Mouse (Mus musculus) CH12.LX (cell line): Measurements from ENCODE around the gene D430019H16Rik. TPM values are rescaled to one million over a fixed set of nuclear protein-coding genes. Genes with fewer than 3 reads are reported as not detected.

Source experiments
- DNase-seq: peaks from one replicate; pipeline ENCODE4 v3.0.0-alpha.2; 2013; ENCODE audit errors: extremely low read depth
- H3K27ac ChIP-seq: 2 replicates; pipeline ENCODE4 v1.5.1; 2012; ENCODE audit warnings: low read depth, mild to moderate bottlenecking, control low read depth, moderate library complexity; ENCODE audit not compliant: insufficient read depth
- H3K27me3 ChIP-seq: replicated peaks from 2 replicates; pipeline ENCODE3; 2012; ENCODE audit warnings: inconsistent platforms
- H3K36me3 ChIP-seq, 2 experiments: replicated peaks in 1 of 2; 2 replicates each; pipeline versions ENCODE3 to v1.6.1; 2012; ENCODE audit warnings: inconsistent platforms in 1 of 2, low read length in 1 of 2, mild to moderate bottlenecking in 1 of 2, mixed read lengths in 1 of 2, moderate library complexity in 1 of 2; ENCODE audit not compliant: control insufficient read depth in 1 of 2, insufficient read depth in 1 of 2
- H3K4me1 ChIP-seq, 2 experiments: 2 replicates each; pipeline ENCODE4 v1.6.1; 2012; ENCODE audit warnings: inconsistent platforms in 1 of 2, moderate library complexity in 1 of 2; ENCODE audit not compliant: insufficient read depth in 2 of 2, control insufficient read depth in 1 of 2
- H3K4me2 ChIP-seq: 2 replicates; pipeline ENCODE4 v1.6.1; 2012; ENCODE audit warnings: low read depth, mild to moderate bottlenecking, control low read depth; ENCODE audit not compliant: poor library complexity, insufficient read depth, severe bottlenecking
- H3K4me3 ChIP-seq, 3 experiments: fragments of 150-350 bp in 1 of 3; sonication (generic) in 1 of 3; replicated peaks in 1 of 3; 2 replicates each; pipeline versions ENCODE3 to v1.5.1; 2011 to 2012; ENCODE audit warnings: low read depth in 2 of 3, low read length in 2 of 3, mild to moderate bottlenecking in 2 of 3, moderate library complexity in 2 of 3, control low read depth in 1 of 3, improper control_type of control experiment in 1 of 3, inconsistent platforms in 1 of 3, mixed read lengths in 1 of 3; ENCODE audit not compliant: poor library complexity in 1 of 3
- H3K79me2 ChIP-seq: replicated peaks from 2 replicates; pipeline ENCODE4 v1.6.1; 2012; ENCODE audit warnings: mild to moderate bottlenecking, moderate library complexity; ENCODE audit not compliant: control insufficient read depth, poor library complexity, insufficient read depth, severe bottlenecking; ENCODE audit errors: extremely low read depth
- H3K9ac ChIP-seq: 2 replicates; pipeline ENCODE4 v1.6.1; 2012; ENCODE audit warnings: low read depth, mild to moderate bottlenecking, control low read depth, moderate library complexity; ENCODE audit not compliant: insufficient read depth
- H3K9me3 ChIP-seq: replicated peaks from 2 replicates; pipeline ENCODE3; 2012; ENCODE audit warnings: low read length, inconsistent platforms, mixed read lengths
- CHD1 ChIP-seq: IDR thresholded peaks from 2 replicates; pipeline ENCODE4 v1.6.1; 2012; ENCODE audit warnings: low read depth, low read length, improper control_type of control experiment, inconsistent platforms
- CTCF ChIP-seq, 2 experiments: IDR thresholded peaks in 1 of 2; conservative IDR thresholded peaks in 1 of 2; 2 replicates each; pipeline ENCODE4 v1.5.1; 2011 to 2012; ENCODE audit warnings: low read depth in 2 of 2, low read length in 2 of 2, improper control_type of control experiment in 1 of 2, inconsistent platforms in 1 of 2, mild to moderate bottlenecking in 1 of 2, moderate library complexity in 1 of 2
- E2F4 ChIP-seq: IDR thresholded peaks from 2 replicates; pipeline ENCODE4 v1.6.1; 2011; ENCODE audit warnings: low read depth, low read length, improper control_type of control experiment; ENCODE audit not compliant: insufficient replicate concordance
- ETS1 ChIP-seq: conservative IDR thresholded peaks from 2 replicates; pipeline ENCODE4 v1.6.1; 2012; ENCODE audit warnings: low read depth, mild to moderate bottlenecking, inconsistent platforms, low read length, improper control_type of control experiment, moderate library complexity
- JUN ChIP-seq: IDR thresholded peaks from 2 replicates; pipeline ENCODE4 v1.6.1; 2011; ENCODE audit warnings: low read depth, mild to moderate bottlenecking, low read length, improper control_type of control experiment, moderate library complexity; ENCODE audit not compliant: insufficient read depth
- KAT2A ChIP-seq: IDR thresholded peaks from 2 replicates; pipeline ENCODE4 v1.6.1; 2012; ENCODE audit warnings: low read length, improper control_type of control experiment, inconsistent platforms; ENCODE audit not compliant: insufficient replicate concordance
- MAFK ChIP-seq: IDR thresholded peaks from 2 replicates; pipeline ENCODE4 v1.6.1; 2011; ENCODE audit warnings: low read length, improper control_type of control experiment; ENCODE audit not compliant: insufficient replicate concordance
- MAZ ChIP-seq: IDR thresholded peaks from 2 replicates; pipeline ENCODE4 v1.6.1; 2012; ENCODE audit warnings: low read depth, mild to moderate bottlenecking, inconsistent platforms, low read length, improper control_type of control experiment, moderate library complexity
- NRF1 ChIP-seq: IDR thresholded peaks from 2 replicates; pipeline ENCODE4 v1.6.1; 2014; ENCODE audit warnings: low read depth, mild to moderate bottlenecking, inconsistent platforms, low read length, improper control_type of control experiment, moderate library complexity
- POLR2A ChIP-seq: IDR thresholded peaks from 2 replicates; pipeline ENCODE4 v1.6.1; 2011; ENCODE audit warnings: low read depth, mild to moderate bottlenecking, improper control_type of control experiment, low read length
- POLR2AphosphoS2 ChIP-seq: IDR thresholded peaks from 2 replicates; pipeline ENCODE4 v1.6.1; 2011; ENCODE audit warnings: low read depth, low read length, improper control_type of control experiment
- SIN3A ChIP-seq: IDR thresholded peaks from 2 replicates; pipeline ENCODE4 v1.6.1; 2012; ENCODE audit warnings: low read length, improper control_type of control experiment, inconsistent platforms
- SMC3 ChIP-seq: IDR thresholded peaks from 2 replicates; pipeline ENCODE4 v1.6.1; 2011; ENCODE audit warnings: low read depth, low read length, improper control_type of control experiment
- TCF12 ChIP-seq: IDR thresholded peaks from 2 replicates; pipeline ENCODE4 v1.6.1; 2014; ENCODE audit warnings: low read depth, mild to moderate bottlenecking, inconsistent platforms, low read length, improper control_type of control experiment
- UBTF ChIP-seq: IDR thresholded peaks from 2 replicates; pipeline ENCODE4 v1.6.1; 2012; ENCODE audit warnings: low read depth, mild to moderate bottlenecking, inconsistent platforms, low read length, improper control_type of control experiment, moderate library complexity
- USF1 ChIP-seq: IDR thresholded peaks from 2 replicates; pipeline ENCODE4 v1.6.1; 2014; ENCODE audit warnings: low read depth, mild to moderate bottlenecking, inconsistent platforms, low read length, improper control_type of control experiment
- USF2 ChIP-seq: conservative IDR thresholded peaks from 2 replicates; pipeline ENCODE4 v1.6.1; 2011; ENCODE audit warnings: low read depth, low read length, improper control_type of control experiment
- ZC3H11A ChIP-seq: IDR thresholded peaks from 2 replicates; pipeline ENCODE4 v1.6.1; 2012; ENCODE audit warnings: low read depth, mild to moderate bottlenecking, inconsistent platforms, low read length, improper control_type of control experiment
- ZKSCAN1 ChIP-seq: IDR thresholded peaks from 2 replicates; pipeline ENCODE4 v1.6.1; 2012; ENCODE audit warnings: low read depth, inconsistent platforms, low read length, improper control_type of control experiment, borderline replicate concordance
- ZMIZ1 ChIP-seq: IDR thresholded peaks from 2 replicates; pipeline ENCODE4 v1.6.1; 2012; ENCODE audit warnings: low read depth, mild to moderate bottlenecking, inconsistent platforms, low read length, improper control_type of control experiment
- dilution Hi-C: fragments of 300-500 bp; cut with MboI; formaldehyde crosslinking; loops from 2 replicates; pipeline ENCODE4 v1.14.3; 2020; ENCODE audit warnings: low sequenced_read_pairs; ENCODE audit not compliant: extremely low pct_unique_long_range_greater_than_20kb, extremely low pct_ligation_motif_present
- in situ Hi-C: fragments of 300-500 bp; cut with MboI; formaldehyde crosslinking; loops from 3 replicates; pipeline ENCODE4 v1.14.3; 2019; ENCODE audit warnings: low sequenced_read_pairs, low pct_ligation_motif_present, low pct_unique_long_range_greater_than_20kb, mixed read lengths
- polyA plus RNA-seq: library from polyadenylated mRNA; unstranded; fragments of >175 nt; gene quantifications from 2 replicates; pipeline ENCODE4 v1.2.1, GENCODE M21; 2012; ENCODE audit warnings: low read depth; ENCODE audit not compliant: insufficient read length
- total RNA-seq, 2 experiments: library from RNA; depleted of rRNA; stranded (reverse); fragments of 300-350 nt in 1 of 2; fragments of >200 nt in 1 of 2; gene quantifications; 2 replicates each; pipeline ENCODE4 v1.2.3; 2012 to 2014

Gene D430019H16Rik
- total and polyA plus RNA-seq, 3 experiments: 0.42 to 0.96 (median 0.91) TPM

DNA sequence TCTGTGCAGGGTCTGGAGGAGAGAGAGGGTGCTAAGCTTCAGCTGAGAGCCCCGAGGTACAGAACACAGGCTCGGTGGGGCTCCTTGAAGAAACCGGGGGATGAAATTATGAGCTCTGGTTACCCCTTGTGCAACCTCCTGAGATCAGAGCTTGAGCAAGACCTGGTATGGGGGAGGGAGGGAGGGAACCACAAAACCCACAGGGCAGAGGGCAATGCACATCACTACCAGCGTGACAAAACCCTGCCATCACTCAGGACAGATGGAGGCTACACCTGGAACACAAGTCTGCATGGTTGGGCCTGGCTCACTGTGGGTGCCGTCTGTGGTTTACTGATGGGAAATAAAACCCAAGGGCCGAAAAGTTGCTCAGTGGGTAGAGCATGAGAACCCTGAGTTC, 37.1 kb downstream of the D430019H16Rik start:
- H3K79me2 ChIP-seq: no peaks in the 10 kb centered on the region
- dilution Hi-C loops (no loop called here), in situ Hi-C loops (loop anchor here (5.0 to 10.0 kb wide), 2 partner anchors 58 to 234 kb away; no protein-coding TSS in a partner anchor)
- no peak for DNase-seq
- H3K9ac ChIP-seq: no peak overlapping the region
- H3K9me3 ChIP-seq: no peaks in the 10 kb centered on the region
- TF ChIP-seq USF2 (no peak), USF1 (no peak), E2F4 (no peak), POLR2A (no peak), ETS1 (no peak), MAFK (no peak), KAT2A (no peak), POLR2AphosphoS2 (no peak), JUN (no peak), NRF1 (no peak)
- H3K27me3 ChIP-seq: peaks cover 9% of the 10 kb centered on the region
- peaks cover 0 to 8% of the 10 kb centered on the region in 2 experiments for H3K36me3 ChIP-seq
- H3K4me1 ChIP-seq: no peaks in the 10 kb centered on the region
- H3K4me3 ChIP-seq: no peak overlapping the region
- H3K4me2 ChIP-seq: no peak overlapping the region
- no peak overlapping the region for H3K27ac ChIP-seq

- in situ Hi-C loops (loop anchor here (5.0 to 10.0 kb wide), 3 partner anchors 62 to 230 kb away; no protein-coding TSS in a partner anchor), dilution Hi-C loops (no loop called here)
- Histone ChIP-seq H3K4me2 (no peak overlapping the region), H3K36me3 (no peaks in the 10 kb centered on the region), H3K9ac (no peak overlapping the region), H3K4me3 (no peak overlapping the region), H3K79me2 (no peaks in the 10 kb centered on the region), H3K4me1 (peaks cover 0 to 7% of the 10 kb centered on the region in 2 experiments; a peak in 2 of 4 replicates), H3K27ac (no peak overlapping the region), H3K27me3 (peaks cover 17% of the 10 kb centered on the region), H3K9me3 (no peaks in the 10 kb centered on the region)
- TF ChIP-seq ZMIZ1 (no peak), NRF1 (no peak), UBTF (no peak), ZKSCAN1 (no peak), CHD1 (no peak), CTCF (conservative IDR thresholded peaks at IDR 0.05 in 1 of 2, IDR thresholded peaks at IDR 0.05 in 1 of 2; ENCODE audit: low read depth in 2 of 2, low read length in 2 of 2) (no peak), TCF12 (no peak), ZC3H11A (no peak), USF2 (no peak), MAZ (no peak), E2F4 (no peak), SIN3A (no peak), SMC3 (no peak)
- DNase-seq: no peak
Observed at GRCm38 (mm10) chr12:105494796-105495195, 41.1 kb downstream of the D430019H16Rik start.
